Mouse (Mus musculus): ENCODE results near the gene Rasa3.

DNA sequence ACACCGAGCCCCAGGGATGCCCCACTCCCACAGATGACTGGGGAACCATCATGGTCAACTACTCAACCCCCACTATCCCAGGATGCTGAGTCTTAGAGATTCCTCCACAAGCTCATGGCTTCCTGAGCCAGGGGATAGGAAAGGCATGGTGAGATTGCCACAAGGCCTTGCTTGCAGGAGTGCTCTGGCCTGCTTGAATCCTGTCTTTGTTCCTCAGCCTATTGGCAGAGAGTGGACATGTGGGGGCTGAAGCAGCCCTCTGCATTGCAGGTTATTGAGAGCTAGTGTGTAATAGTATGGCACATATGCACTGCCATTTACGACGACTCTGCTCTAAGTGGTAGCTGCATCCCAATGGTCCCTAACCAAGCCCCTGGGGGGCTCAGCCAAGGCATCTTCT, 147.0 kb downstream of the Rasa3 start:
- no peak for TF ChIP-seq CTCF (IDR thresholded peaks at IDR 0.05; ENCODE audit: low read depth)
- TF ChIP-seq EP300 (IDR thresholded peaks at IDR 0.05; ENCODE audit: low read depth): no peak

Measured in liver, embryonic 14.5 days (tissue).